9 mouse cellular contexts compared by ENCODE assay signal in the genomic region with DNA sequence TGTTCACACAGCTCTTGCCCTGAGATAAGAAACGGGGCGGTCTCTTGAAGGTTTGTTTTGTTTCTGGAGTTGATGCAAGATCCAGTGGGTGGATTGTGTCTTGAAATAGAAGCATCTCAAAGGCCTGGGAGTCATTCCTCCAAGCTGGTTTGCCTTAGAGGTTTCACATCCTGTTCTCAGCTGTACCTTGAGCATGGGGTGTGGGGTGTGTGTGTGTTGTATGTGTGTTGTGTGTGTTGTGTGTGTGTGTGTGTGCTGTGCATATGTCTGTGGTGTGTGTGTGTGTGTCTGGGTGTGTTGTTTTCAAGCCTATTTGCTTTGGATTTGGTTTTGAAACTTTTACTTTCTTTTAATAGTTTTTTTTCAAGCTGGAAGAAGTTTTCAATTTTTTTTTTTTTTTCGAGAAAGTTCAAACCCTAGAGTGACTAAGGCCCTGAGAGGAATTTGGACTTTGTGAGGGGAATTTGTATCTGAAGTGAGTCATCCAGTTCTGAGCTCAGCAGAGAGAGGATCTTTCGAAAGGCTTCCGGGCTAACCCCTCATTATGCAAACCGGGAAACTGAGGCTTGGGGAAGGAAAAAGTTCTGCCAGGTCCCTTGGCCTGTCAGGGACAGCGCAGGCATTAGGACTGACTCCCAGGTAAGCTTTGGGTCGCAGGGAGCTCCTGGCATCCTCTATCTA. TPM values are rescaled to one million over a fixed set of nuclear protein-coding genes. Genes with fewer than 3 reads are reported as not detected.
DNase-seq lines count a peak whose midpoint lies in the region; ATAC-seq and TF ChIP-seq lines count a peak whose summit lies in the region.
"Had no signal": no experiment of that assay in that cellular context is flagged by ENCODE, and none has a peak within 500 bp of the region (broad histone marks: within the 10 kb centered on the region; RNA-seq: fewer than 3 reads in every experiment).

No protein-coding gene starts in this region.

- no peaks in the 10 kb centered on the region for H3K79me3 ChIP-seq in C2C12 (ENCODE audit: low read depth)

- no peaks in the 10 kb centered on the region for H3K9me3 ChIP-seq in embryonic facial prominence, embryonic 15.5 days (replicated peaks)
- no peaks in the 10 kb centered on the region for H3K9me3 ChIP-seq in limb, embryonic 12.5 days
- no peaks in the 10 kb centered on the region for H3K9me3 ChIP-seq in hindbrain, embryonic 14.5 days (ENCODE audit: control insufficient read depth, low read length)
- no peaks in the 10 kb centered on the region for H3K9me3 ChIP-seq in forebrain, postnatal 0 days (ENCODE audit: low read length)

- H3K79me2 ChIP-seq in C2C12 (ENCODE audit: control insufficient read depth, insufficient read depth): no peaks in the 10 kb centered on the region

- H3K4me2 ChIP-seq in embryonic facial prominence, embryonic 15.5 days (replicated peaks): no peak overlapping the region
- H3K4me2 ChIP-seq in limb, embryonic 12.5 days: no peak overlapping the region
- H3K4me2 ChIP-seq in hindbrain, embryonic 14.5 days (replicated peaks): no peak overlapping the region
- no peak overlapping the region for H3K4me2 ChIP-seq in forebrain, postnatal 0 days (ENCODE audit: low read depth)

- H3K27me3 ChIP-seq in kidney, adult 2 months (replicated peaks; ENCODE audit: control insufficient read depth, insufficient read depth, low read length): no peaks in the 10 kb centered on the region
- no peaks in the 10 kb centered on the region for H3K27me3 ChIP-seq in C2C12 (ENCODE audit: control insufficient read depth, insufficient read depth, insufficient read length)
- H3K27me3 ChIP-seq in embryonic facial prominence, embryonic 15.5 days: no peaks in the 10 kb centered on the region
- no peaks in the 10 kb centered on the region for H3K27me3 ChIP-seq in limb, embryonic 12.5 days
- H3K27me3 ChIP-seq in hindbrain, embryonic 14.5 days (ENCODE audit: control insufficient read depth, insufficient read depth, low read length): no peaks in the 10 kb centered on the region
- no peaks in the 10 kb centered on the region for H3K27me3 ChIP-seq in forebrain, postnatal 0 days (ENCODE audit: insufficient read depth, low read length)
- H3K27me3 ChIP-seq: Patski had no signal

- no peak overlapping the region for H3K4me3 ChIP-seq in kidney, adult 2 months (ENCODE audit: insufficient read depth, low read depth, low read length)
- H3K4me3 ChIP-seq in C2C12 (ENCODE audit: insufficient read depth, poor library complexity, severe bottlenecking): no peak overlapping the region
- no peak overlapping the region for H3K4me3 ChIP-seq in embryonic facial prominence, embryonic 15.5 days (replicated peaks)
- H3K4me3 ChIP-seq in limb, embryonic 12.5 days (replicated peaks): no peak overlapping the region
- H3K4me3 ChIP-seq in hindbrain, embryonic 14.5 days (replicated peaks; ENCODE audit: low read length): no peak overlapping the region
- no peak overlapping the region for H3K4me3 ChIP-seq in forebrain, postnatal 0 days (ENCODE audit: low read depth, low read length)

- no peak for TF ChIP-seq POLR2A in kidney, adult 2 months (IDR thresholded peaks at IDR 0.05; ENCODE audit: low read depth, low read length)

- intact Hi-C loops in gastrocnemius, postnatal 14 days (cut with DNase I; ENCODE audit: low total_unique reads): no loop called here

- H3K9ac ChIP-seq in embryonic facial prominence, embryonic 15.5 days: no peak overlapping the region
- 0 out of 2 replicates have a peak overlapping the region, but pooled peaks have one; percentile 8 for H3K9ac ChIP-seq in limb, embryonic 12.5 days (replicated peaks)
- H3K9ac ChIP-seq in hindbrain, embryonic 14.5 days: no peak overlapping the region
- H3K9ac ChIP-seq in forebrain, postnatal 0 days: no peak overlapping the region

- H3ac ChIP-seq in C2C12 (ENCODE audit: control insufficient read depth, insufficient read length, low read depth): peak overlapping the region; percentile 26

- 45% methylated on average over 8 of the region's 8 CpGs for WGBS in kidney, adult 2 months
- WGBS in embryonic facial prominence, embryonic 15.5 days: 50% methylated on average over 8 of the region's 8 CpGs
- WGBS in limb, embryonic 12.5 days: 74% methylated on average over 8 of the region's 8 CpGs
- WGBS in hindbrain, embryonic 14.5 days: 76% methylated on average over 8 of the region's 8 CpGs
- 79% methylated on average over 8 of the region's 8 CpGs for WGBS in forebrain, postnatal 0 days

- H3K4me1 ChIP-seq in kidney, adult 2 months (ENCODE audit: control insufficient read depth, insufficient read depth, low read length): peaks cover 11% of the 10 kb centered on the region; the same call in 1 of the 2 replicates
- H3K4me1 ChIP-seq in embryonic facial prominence, embryonic 15.5 days: peaks cover 17% of the 10 kb centered on the region
- H3K4me1 ChIP-seq in limb, embryonic 12.5 days (replicated peaks): peaks cover 13% of the 10 kb centered on the region
- H3K4me1 ChIP-seq in hindbrain, embryonic 14.5 days (replicated peaks; ENCODE audit: control insufficient read depth, insufficient read depth, low read length): no peaks in the 10 kb centered on the region
- H3K4me1 ChIP-seq in forebrain, postnatal 0 days (ENCODE audit: insufficient read depth): no peaks in the 10 kb centered on the region

- ATAC-seq in embryonic facial prominence, embryonic 15.5 days (ENCODE audit: insufficient number of reproducible peaks, low FRiP score, low TSS enrichment, low read depth): no peak
- ATAC-seq in limb, embryonic 12.5 days (ENCODE audit: insufficient number of reproducible peaks, insufficient read depth, low FRiP score, low TSS enrichment, low read depth): no peak
- no peak for ATAC-seq in hindbrain, embryonic 14.5 days (ENCODE audit: low FRiP score)
- ATAC-seq in forebrain, postnatal 0 days: no peak
- ATAC-seq: Patski had no signal

- H3K27ac ChIP-seq in kidney, adult 2 months (ENCODE audit: insufficient read depth, low read depth, low read length): peak overlapping the region; percentile 93
- H3K27ac ChIP-seq in embryonic facial prominence, embryonic 15.5 days (replicated peaks): peak overlapping the region; percentile 60; the same call in 1 of the 2 replicates
- H3K27ac ChIP-seq in limb, embryonic 12.5 days: peak overlapping the region; percentile 35; the same call in 1 of the 2 replicates
- no peak overlapping the region for H3K27ac ChIP-seq in hindbrain, embryonic 14.5 days
- H3K27ac ChIP-seq in forebrain, postnatal 0 days (ENCODE audit: low read depth, low read length): no peak overlapping the region

- peak; percentile 60 for DNase-seq in kidney, adult 2 months
- no peak for DNase-seq in kidney, postnatal 14 days
- DNase-seq in hindbrain, embryonic 14.5 days (ENCODE audit: low spot score): no peak
- DNase-seq in forebrain, postnatal 0 days: no peak
- no peak for DNase-seq in gastrocnemius, postnatal 14 days

- TF ChIP-seq CTCF in kidney, adult 2 months (conservative IDR thresholded peaks at IDR 0.05; ENCODE audit: insufficient read depth, insufficient read length, low read depth, low read length): no peak
- no peak for TF ChIP-seq CTCF in C2C12 (IDR thresholded peaks at IDR 0.05; ENCODE audit: control insufficient read depth, insufficient read depth, insufficient read length)
- TF ChIP-seq CTCF in forebrain, postnatal 0 days (IDR thresholded peaks at IDR 0.05; ENCODE audit: low read depth): no peak

- H3K36me3 ChIP-seq in kidney, adult 2 months (ENCODE audit: control insufficient read depth, insufficient read depth, low read length): no peaks in the 10 kb centered on the region
- H3K36me3 ChIP-seq in C2C12 (ENCODE audit: control insufficient read depth, insufficient read depth): no peaks in the 10 kb centered on the region
- no peaks in the 10 kb centered on the region for H3K36me3 ChIP-seq in embryonic facial prominence, embryonic 15.5 days
- no peaks in the 10 kb centered on the region for H3K36me3 ChIP-seq in limb, embryonic 12.5 days
- H3K36me3 ChIP-seq in hindbrain, embryonic 14.5 days (replicated peaks; ENCODE audit: control insufficient read depth, insufficient read depth): no peaks in the 10 kb centered on the region
- no peaks in the 10 kb centered on the region for H3K36me3 ChIP-seq in forebrain, postnatal 0 days (ENCODE audit: insufficient read depth)

TF ChIP-seq in C2C12, 6 proteins besides CTCF, POLR2A, EP300 and RAD21:
- TF ChIP-seq CEBPB (IDR thresholded peaks at IDR 0.05; ENCODE audit: low read depth): peak; percentile 53
- no peak for TF ChIP-seq FOSL1 (IDR thresholded peaks at IDR 0.05; ENCODE audit: insufficient read depth, low read length, poor library complexity, severe bottlenecking)

RNA-seq across cellular contexts. Expression of a gene that starts 20.0 kb away (rescaled TPM):
- 259 and 289 TPM in 2 replicates for polyA plus RNA-seq in kidney, adult 2 months (2012; rRNA removed)
- 780 TPM for polyA plus RNA-seq in C2C12 (2012; fragmentation: generic; extraction: Trizol)
- 432 and 441 TPM in 2 replicates for polyA plus RNA-seq in embryonic facial prominence, embryonic 15.5 days (2015; fragmentation: Nextera tagmentation; extraction: Ambion mirVana)
- 652 and 658 TPM in 2 replicates for polyA plus RNA-seq in limb, embryonic 12.5 days (2016; fragmentation: Nextera tagmentation; extraction: Ambion mirVana)
- 194 and 206 TPM in 2 replicates for polyA plus RNA-seq in hindbrain, embryonic 14.5 days (2014; fragmentation: Nextera tagmentation; extraction: Ambion mirVana)
- total RNA-seq in forebrain, postnatal 0 days (2014; rRNA removed): 134 and 153 TPM in 2 replicates
- 177 and 185 TPM in 2 replicates for polyA plus RNA-seq in forebrain, postnatal 0 days (2015; fragmentation: Nextera tagmentation; extraction: Ambion mirVana)
- total RNA-seq in gastrocnemius, postnatal 14 days (2021): 10 to 100 TPM; 28.4 to 28.7 TPM

RNA-seq across cellular contexts. Expression of a gene that starts 48.9 kb away (rescaled TPM):
- 2.1 and 2.2 TPM in 2 replicates for polyA plus RNA-seq in kidney, adult 2 months (2012; rRNA removed)
- 11.5 TPM for polyA plus RNA-seq in C2C12 (2012; fragmentation: generic; extraction: Trizol)
- polyA plus RNA-seq in embryonic facial prominence, embryonic 15.5 days (2015; fragmentation: Nextera tagmentation; extraction: Ambion mirVana): 10.1 and 12.5 TPM in 2 replicates
- polyA plus RNA-seq in limb, embryonic 12.5 days (2016; fragmentation: Nextera tagmentation; extraction: Ambion mirVana): 10.6 and 10.8 TPM in 2 replicates
- 1.2 and 1.3 TPM in 2 replicates for polyA plus RNA-seq in hindbrain, embryonic 14.5 days (2014; fragmentation: Nextera tagmentation; extraction: Ambion mirVana)
- total RNA-seq in forebrain, postnatal 0 days (2014; rRNA removed): 0.85 and 1.2 TPM in 2 replicates
- 0.84 and 1.4 TPM in 2 replicates for polyA plus RNA-seq in forebrain, postnatal 0 days (2015; fragmentation: Nextera tagmentation; extraction: Ambion mirVana)
- 1 to 10 TPM; 4.0 to 6.5 TPM for total RNA-seq in gastrocnemius, postnatal 14 days (2021)

Comparison
In these comparisons a context has a peak if more than half of its experiments do, and no peak if none do; other contexts are left out.
1. H3K27ac ChIP-seq: peak in kidney, adult 2 months (single experiment), embryonic facial prominence, embryonic 15.5 days (single experiment) and limb, embryonic 12.5 days (single experiment); none in hindbrain, embryonic 14.5 days (single experiment) and forebrain, postnatal 0 days (single experiment).